Mouse (Mus musculus) megakaryocyte, adult 5-6 weeks (primary cell): ENCODE measurements around the gene Ptprq. TPM values are rescaled to one million over a fixed set of nuclear protein-coding genes. Genes with fewer than 3 reads are reported as not detected.

Source experiments
- ATAC-seq: 2 replicates; pipeline ENCODE4 v1.8.0; 2016; ENCODE audit warnings: mild to moderate bottlenecking, inconsistent platforms; ENCODE audit not compliant: poor library complexity, severe bottlenecking
- total RNA-seq, 2 experiments: library from RNA; stranded (forward) in 1 of 2; stranded (reverse) in 1 of 2; fragments of 153-499, 151-499 nt in 1 of 2; fragments of 221-1000, 200-1000 nt in 1 of 2; gene quantifications; 2 replicates each; pipeline versions ENCODE4 v1.2.3 to v1.2.4; 2015 to 2017

Ptprq gene
- total RNA-seq, 2 experiments from 2014 or later, result not detected

- ATAC-seq, result no peak
These were observed 60.7 kb downstream of the Ptprq start for GRCm38 (mm10) chr10:107659141-107659540.

- no peak for ATAC-seq
These were observed 70.2 kb downstream of the Ptprq start for GRCm38 (mm10) chr10:107649687-107650086.

GRCm38 (mm10) chr10:107628104-107628503 lies 91.7 kb downstream of the Ptprq start:
- ATAC-seq, result no peak

GRCm38 (mm10) chr10:107626648-107627047 lies 93.2 kb downstream of the Ptprq start:
- ATAC-seq, result no peak

- no peak for ATAC-seq
These were observed 95.6 kb downstream of the Ptprq start for GRCm38 (mm10) chr10:107624211-107624610.

GRCm38 (mm10) chr10:107615460-107615859 lies 104.4 kb downstream of the Ptprq start:
- ATAC-seq, result no peak

GRCm38 (mm10) chr10:107601371-107601770 lies 118.5 kb downstream of the Ptprq start:
- no peak for ATAC-seq

GRCm38 (mm10) chr10:107583360-107583759 lies 136.5 kb downstream of the Ptprq start:
- ATAC-seq, result no peak

- ATAC-seq, result no peak
These were observed 150.8 kb downstream of the Ptprq start for GRCm38 (mm10) chr10:107569044-107569443.

GRCm38 (mm10) chr10:107568261-107568660 lies 151.6 kb downstream of the Ptprq start:
- no peak for ATAC-seq

- no peak for ATAC-seq
These were observed 157.0 kb downstream of the Ptprq start for GRCm38 (mm10) chr10:107562875-107563274.

GRCm38 (mm10) chr10:107560881-107561280 lies 159.0 kb downstream of the Ptprq start:
- no peak for ATAC-seq

GRCm38 (mm10) chr10:107543026-107543425 lies 176.8 kb downstream of the Ptprq start:
- no peak for ATAC-seq

GRCm38 (mm10) chr10:107528758-107529157 lies 191.1 kb downstream of the Ptprq start:
- no peak for ATAC-seq

- no peak for ATAC-seq
These were observed 200.6 kb downstream of the Ptprq start for GRCm38 (mm10) chr10:107519216-107519615.

- no peak for ATAC-seq
These were observed 203.2 kb downstream of the Ptprq start for GRCm38 (mm10) chr10:107516641-107517040.

GRCm38 (mm10) chr10:107514735-107515134 lies 205.1 kb downstream of the Ptprq start:
- ATAC-seq, result no peak

GRCm38 (mm10) chr10:107506397-107506796 lies 213.5 kb downstream of the Ptprq start:
- no peak for ATAC-seq

- no peak for ATAC-seq
These were observed 216.4 kb downstream of the Ptprq start for GRCm38 (mm10) chr10:107503430-107503829.

- no peak for ATAC-seq
These were observed 217.7 kb downstream of the Ptprq start for GRCm38 (mm10) chr10:107502193-107502592.

- ATAC-seq, result no peak
These were observed 220.2 kb downstream of the Ptprq start for GRCm38 (mm10) chr10:107499656-107500055.

- no peak for ATAC-seq
These were observed 223.4 kb downstream of the Ptprq start for GRCm38 (mm10) chr10:107496402-107496801.

- no peak for ATAC-seq
These were observed 225.3 kb downstream of the Ptprq start, which contains the start of gene Myf6 for GRCm38 (mm10) chr10:107494568-107494967. Myf6 (minus strand) TSS chr10:107494737.
